27 mouse cellular contexts compared by ENCODE assay signal in genomic region chr13:34228905-34229304, GRCm38 (mm10).
DNase-seq lines count a peak whose midpoint lies in the region; ATAC-seq and TF ChIP-seq lines count a peak whose summit lies in the region.
"Had no signal": no experiment of that assay in that cellular context is flagged by ENCODE, and none has a peak within 500 bp of the region (broad histone marks: within the 10 kb centered on the region; RNA-seq: fewer than 3 reads in every experiment).

No protein-coding gene starts in this region.

- no peak overlapping the region for H3K27ac ChIP-seq in liver, embryonic 11.5 days (ENCODE audit: low read depth, low read length)
- no peak overlapping the region for H3K27ac ChIP-seq in CH12.LX (ENCODE audit: insufficient read depth, low read depth)
- no peak overlapping the region for H3K27ac ChIP-seq in liver, embryonic 16.5 days (ENCODE audit: low read length)
- no peak overlapping the region for H3K27ac ChIP-seq in left cerebral cortex, adult 2 months
- H3K27ac ChIP-seq in intestine, embryonic 16.5 days (ENCODE audit: low read length) = no peak overlapping the region
- H3K27ac ChIP-seq: hindbrain, embryonic 13.5 days; lung, embryonic 15.5 days; midbrain, embryonic 12.5 days had no signal

- DNase-seq in liver, embryonic 11.5 days (ENCODE audit: low spot score) = no peak
- DNase-seq in liver = no peak
- peak; percentile 10 for DNase-seq in CH12.LX (ENCODE audit: extremely low read depth)
- DNase-seq in left cerebral cortex, postnatal 10 days (ENCODE audit: extremely low spot score in 1 of 2, low spot score in 2 of 2) = no peak
- no peak for DNase-seq in left cerebral cortex, adult 2 months (ENCODE audit: extremely low spot score in 1 of 2, low spot score in 2 of 2)
- DNase-seq: adrenal gland, adult 8-10 months; cerebellum, adult 18-20 months; cerebellum, postnatal 36 days; gastrocnemius, postnatal 14 days; heart, adult 18-20 months; heart, postnatal 14 days; kidney, adult 9 months; kidney, postnatal 36 days; layer of hippocampus, postnatal 36 days; lung, postnatal 4 days; thymus, adult 18-20 months had no signal

- H3K4me2 ChIP-seq in liver, embryonic 11.5 days = no peak overlapping the region
- no peak overlapping the region for H3K4me2 ChIP-seq in CH12.LX (ENCODE audit: insufficient read depth, low read depth, poor library complexity, severe bottlenecking)
- no peak overlapping the region for H3K4me2 ChIP-seq in liver, embryonic 16.5 days (ENCODE audit: low read depth, low read length)
- no peak overlapping the region for H3K4me2 ChIP-seq in intestine, embryonic 16.5 days (ENCODE audit: low read depth, low read length)
- H3K4me2 ChIP-seq: heart, embryonic 12.5 days; hindbrain, embryonic 13.5 days; lung, embryonic 15.5 days; midbrain, embryonic 12.5 days had no signal

- intact Hi-C loops in left cerebral cortex, postnatal 10 days (cut with DNase I) = no loop called here
- intact Hi-C loops in left cerebral cortex, adult 2 months (cut with DNase I) = no loop called here

- H3K79me2 ChIP-seq in CH12.LX (replicated peaks; ENCODE audit: control insufficient read depth, extremely low read depth, insufficient read depth, poor library complexity, severe bottlenecking) = no peaks in the 10 kb centered on the region

- H3K4me3 ChIP-seq in liver, embryonic 11.5 days (ENCODE audit: low read depth, low read length) = no peak overlapping the region
- no peak overlapping the region for H3K4me3 ChIP-seq in CH12.LX (replicated peaks in 1 of 3; ENCODE audit: low read depth in 2 of 3, low read length in 2 of 3, poor library complexity in 1 of 3)
- H3K4me3 ChIP-seq in liver, embryonic 16.5 days (ENCODE audit: low read depth, low read length) = no peak overlapping the region
- no peak overlapping the region for H3K4me3 ChIP-seq in left cerebral cortex, adult 2 months
- H3K4me3 ChIP-seq in intestine, embryonic 16.5 days (ENCODE audit: low read length) = no peak overlapping the region
- H3K4me3 ChIP-seq: forebrain, embryonic 10.5 days; heart, embryonic 12.5 days; hindbrain, embryonic 13.5 days; lung, embryonic 15.5 days; midbrain, embryonic 12.5 days had no signal

- no peak overlapping the region for H3K9ac ChIP-seq in liver, embryonic 11.5 days (ENCODE audit: low read depth, low read length)
- H3K9ac ChIP-seq in CH12.LX (ENCODE audit: insufficient read depth, low read depth) = no peak overlapping the region
- no peak overlapping the region for H3K9ac ChIP-seq in liver, embryonic 16.5 days (ENCODE audit: low read depth, low read length)
- H3K9ac ChIP-seq in intestine, embryonic 16.5 days (ENCODE audit: low read depth, low read length) = no peak overlapping the region
- H3K9ac ChIP-seq: heart, embryonic 12.5 days; hindbrain, embryonic 13.5 days; lung, embryonic 15.5 days; midbrain, embryonic 12.5 days had no signal

- no peak for TF ChIP-seq EP300 in CH12.LX (IDR thresholded peaks at IDR 0.05; ENCODE audit: low read length)

- no peak for TF ChIP-seq POLR2A in CH12.LX (IDR thresholded peaks at IDR 0.05; ENCODE audit: low read depth, low read length)

- H3K9me3 ChIP-seq in liver, embryonic 11.5 days (ENCODE audit: control insufficient read depth, low read length) = no peaks in the 10 kb centered on the region
- no peaks in the 10 kb centered on the region for H3K9me3 ChIP-seq in CH12.LX (replicated peaks; ENCODE audit: low read length)
- no peaks in the 10 kb centered on the region for H3K9me3 ChIP-seq in liver, embryonic 16.5 days (replicated peaks; ENCODE audit: control insufficient read depth, low read length)
- H3K9me3 ChIP-seq in intestine, embryonic 16.5 days (ENCODE audit: control insufficient read depth, low read length) = no peaks in the 10 kb centered on the region
- H3K9me3 ChIP-seq: forebrain, embryonic 10.5 days; heart, embryonic 12.5 days; hindbrain, embryonic 13.5 days; lung, embryonic 15.5 days; midbrain, embryonic 12.5 days had no signal

- no peaks in the 10 kb centered on the region for H3K27me3 ChIP-seq in liver, embryonic 11.5 days (replicated peaks; ENCODE audit: control insufficient read depth, insufficient read depth, low read length)
- H3K27me3 ChIP-seq in CH12.LX (replicated peaks) = no peaks in the 10 kb centered on the region
- no peaks in the 10 kb centered on the region for H3K27me3 ChIP-seq in liver, embryonic 16.5 days (ENCODE audit: control insufficient read depth, insufficient read depth, low read depth, low read length)
- no peaks in the 10 kb centered on the region for H3K27me3 ChIP-seq in intestine, embryonic 16.5 days (replicated peaks; ENCODE audit: control insufficient read depth, insufficient read depth, low read length)
- H3K27me3 ChIP-seq: heart, embryonic 12.5 days; hindbrain, embryonic 13.5 days; lung, embryonic 15.5 days; midbrain, embryonic 12.5 days had no signal

- no peak for TF ChIP-seq CTCF in CH12.LX (conservative IDR thresholded peaks at IDR 0.05 in 1 of 2, IDR thresholded peaks at IDR 0.05 in 1 of 2; ENCODE audit: low read depth in 2 of 2, low read length in 2 of 2)
- TF ChIP-seq CTCF in left cerebral cortex, adult 2 months (IDR thresholded peaks at IDR 0.05) = no peak

- dilution Hi-C loops in CH12.LX (cut with MboI; ENCODE audit: extremely low pct_ligation_motif_present, extremely low pct_unique_long_range_greater_than_20kb, low sequenced_read_pairs) = no loop called here

- 53% methylated on average over 4 of the region's 4 CpGs for WGBS in liver, embryonic 11.5 days
- 41% methylated on average over 4 of the region's 4 CpGs for WGBS in liver, embryonic 16.5 days (ENCODE audit: insufficient replicate concordance)
- WGBS in intestine, embryonic 16.5 days = 79% methylated on average over 4 of the region's 4 CpGs

- peaks cover 13% of the 10 kb centered on the region for H3K4me1 ChIP-seq in liver, embryonic 11.5 days (replicated peaks; ENCODE audit: control insufficient read depth, insufficient read depth, low read length)
- H3K4me1 ChIP-seq in CH12.LX (ENCODE audit: control insufficient read depth in 1 of 2, insufficient read depth in 2 of 2) = peaks cover 5% of the 10 kb centered on the region in 2 experiments; a peak in 3 of 4 replicates
- peaks cover 11% of the 10 kb centered on the region for H3K4me1 ChIP-seq in liver, embryonic 16.5 days (ENCODE audit: control insufficient read depth, low read depth, low read length)
- peaks cover 12% of the 10 kb centered on the region for H3K4me1 ChIP-seq in intestine, embryonic 16.5 days (ENCODE audit: control insufficient read depth, insufficient read depth, low read length)

- H3K36me3 ChIP-seq in liver, embryonic 11.5 days (ENCODE audit: control insufficient read depth, insufficient read depth, low read length) = no peaks in the 10 kb centered on the region
- no peaks in the 10 kb centered on the region for H3K36me3 ChIP-seq in CH12.LX (replicated peaks in 1 of 2; ENCODE audit: control insufficient read depth in 1 of 2, insufficient read depth in 1 of 2, low read length in 1 of 2)
- no peaks in the 10 kb centered on the region for H3K36me3 ChIP-seq in liver, embryonic 16.5 days (ENCODE audit: control insufficient read depth, insufficient read depth)
- no peaks in the 10 kb centered on the region for H3K36me3 ChIP-seq in intestine, embryonic 16.5 days (ENCODE audit: control insufficient read depth, insufficient read depth, low read length)
- H3K36me3 ChIP-seq: forebrain, embryonic 10.5 days; heart, embryonic 12.5 days; hindbrain, embryonic 13.5 days; lung, embryonic 15.5 days; midbrain, embryonic 12.5 days had no signal

- in situ Hi-C loops in CH12.LX (cut with MboI; ENCODE audit: low pct_ligation_motif_present, low pct_unique_long_range_greater_than_20kb, low sequenced_read_pairs) = no loop called here

- no peak for TF ChIP-seq RAD21 in CH12.LX (IDR thresholded peaks at IDR 0.05; ENCODE audit: low read depth, low read length)

- peak; percentile 19; the same call in 1 of the 2 replicates for ATAC-seq in liver, embryonic 11.5 days (replicated peaks; ENCODE audit: low FRiP score)
- peak; percentile 88 for ATAC-seq in common myeloid progenitor, adult 5-6 weeks (replicated peaks; ENCODE audit: low read depth, poor library complexity, severe bottlenecking)
- 0 out of 2 replicates have a peak, but pooled peaks have one; percentile 20 for ATAC-seq in liver, embryonic 16.5 days (ENCODE audit: low read depth)
- no peak for ATAC-seq in intestine, embryonic 16.5 days
- ATAC-seq: activated CD4-positive, CD25-positive, alpha-beta regulatory T cell, adult 4 months; forebrain, embryonic 16.5 days; inflammation-experienced regulatory T-cells, adult 6 months had no signal

TF ChIP-seq in CH12.LX, 34 proteins besides CTCF, POLR2A, EP300 and RAD21:
- TF ChIP-seq GABPA (IDR thresholded peaks at IDR 0.05; ENCODE audit: insufficient replicate concordance, low read depth, low read length) (no peak), SMC3 (IDR thresholded peaks at IDR 0.05; ENCODE audit: low read depth, low read length) (no peak), JUN (IDR thresholded peaks at IDR 0.05; ENCODE audit: insufficient read depth, low read depth, low read length) (no peak), ELF1 (IDR thresholded peaks at IDR 0.05; ENCODE audit: low read depth, low read length) (peak; percentile 43; the same call in 1 of the 2 replicates)
